Mouse (Mus musculus): ENCODE data around the gene Dlg4.
A peak's percentile ranks its signal among the peaks of the same experiment; 100 is the strongest.

Dlg4 gene

GRCm38 (mm10) chr11:70019495-70020021, 2.8 kb downstream of the Dlg4 start:
- DNase-seq (ENCODE audit: low spot score in 2 of 2): no peak

DNA sequence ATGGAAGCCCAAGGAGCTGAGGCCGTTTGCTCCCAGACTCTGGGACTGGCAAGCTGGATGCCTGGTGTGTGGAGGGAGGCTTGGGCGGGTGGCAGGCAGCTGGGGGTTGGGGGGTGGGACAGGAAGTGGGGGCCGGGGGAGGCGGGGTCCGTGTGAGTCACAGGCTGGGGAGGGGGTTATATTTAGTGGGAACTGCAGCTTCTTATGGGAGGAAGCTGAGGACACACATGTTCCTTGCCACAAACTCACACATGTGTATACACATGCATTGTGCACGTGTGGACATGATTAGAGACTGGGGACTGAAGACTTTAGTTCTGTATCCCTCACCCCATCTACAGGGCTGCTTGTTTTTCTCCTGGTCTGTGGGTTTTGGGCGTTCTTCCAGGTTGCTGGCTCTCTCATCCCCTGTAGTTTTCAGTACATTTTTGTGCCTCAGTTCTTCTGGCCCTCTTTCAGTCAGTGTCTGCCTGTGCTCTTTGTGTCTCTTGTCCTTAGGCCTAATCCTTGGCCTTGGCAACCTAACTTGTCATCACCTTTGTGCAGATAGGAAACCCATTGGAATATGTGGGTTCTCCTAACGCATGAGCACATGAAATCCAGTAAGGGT, 3.4 kb downstream of the Dlg4 start:
- no peak for DNase-seq (ENCODE audit: low spot score in 2 of 2)

DNA sequence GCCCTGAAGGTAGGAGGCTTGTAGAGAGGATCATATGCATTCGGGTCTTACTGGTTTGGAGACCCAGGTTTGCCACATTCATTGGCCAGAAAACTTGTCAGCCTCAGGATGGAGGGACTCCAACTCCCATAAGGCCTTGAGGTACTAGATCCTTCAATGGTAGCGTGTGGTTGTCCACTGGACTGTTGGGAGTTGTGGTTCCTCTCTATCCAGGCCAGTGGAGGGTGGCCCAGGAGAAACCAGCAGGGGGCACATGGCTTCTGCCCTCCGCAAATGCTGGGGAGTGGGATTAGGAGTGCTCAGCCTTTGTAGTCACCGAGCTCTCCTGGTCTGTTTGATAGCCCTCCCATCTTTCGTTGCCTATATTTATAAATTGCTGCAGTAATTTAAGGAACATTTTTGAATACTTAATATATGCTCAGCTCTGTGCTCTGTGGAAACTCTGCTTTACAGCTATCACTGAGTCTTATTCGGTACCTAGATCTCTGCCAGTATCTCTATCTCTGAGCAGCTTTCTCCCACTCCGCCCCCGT, 4.1 kb downstream of the Dlg4 start:
- peak in 1 of 2 experiments; percentile 78 for DNase-seq (ENCODE audit: low spot score in 2 of 2)

- DNase-seq (ENCODE audit: low spot score in 2 of 2): peak; percentile 97 to 98
Observed at GRCm38 (mm10) chr11:70021264-70022132, 4.8 kb downstream of the Dlg4 start.

DNA sequence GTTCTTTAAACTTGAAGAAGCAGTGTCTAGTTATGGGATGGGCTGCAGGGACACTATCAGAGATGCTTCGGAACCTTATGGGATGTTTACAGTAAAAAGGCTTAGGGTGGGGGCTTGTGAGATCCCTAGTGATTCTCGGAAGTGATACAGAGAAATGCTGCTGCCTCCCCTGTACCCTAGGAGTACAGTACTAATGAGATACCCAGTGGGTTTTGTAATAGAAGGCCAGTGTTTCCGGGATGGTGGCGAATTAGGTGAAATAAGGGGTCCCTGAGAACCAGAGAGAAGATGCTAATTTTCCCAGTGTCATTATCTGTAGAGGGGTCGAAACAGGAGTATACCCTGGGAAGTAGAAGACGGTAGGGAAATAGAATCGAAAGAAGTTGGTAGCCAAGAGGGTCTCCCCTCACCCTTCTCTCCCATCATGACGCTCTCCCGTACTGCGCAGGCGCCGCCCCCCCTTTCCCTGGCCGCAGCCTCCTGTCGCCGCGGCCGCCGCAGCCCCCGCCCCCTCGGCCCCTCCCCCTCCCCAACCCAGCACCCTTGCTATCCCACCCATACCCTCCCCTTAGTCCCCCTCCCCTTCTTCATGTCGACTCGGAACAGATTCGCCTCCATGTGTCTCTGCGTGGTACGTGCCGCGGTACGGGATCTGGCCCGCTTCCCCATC, 6.9 kb downstream of the Dlg4 start:
- DNase-seq (ENCODE audit: low spot score in 2 of 2): no peak

DNA sequence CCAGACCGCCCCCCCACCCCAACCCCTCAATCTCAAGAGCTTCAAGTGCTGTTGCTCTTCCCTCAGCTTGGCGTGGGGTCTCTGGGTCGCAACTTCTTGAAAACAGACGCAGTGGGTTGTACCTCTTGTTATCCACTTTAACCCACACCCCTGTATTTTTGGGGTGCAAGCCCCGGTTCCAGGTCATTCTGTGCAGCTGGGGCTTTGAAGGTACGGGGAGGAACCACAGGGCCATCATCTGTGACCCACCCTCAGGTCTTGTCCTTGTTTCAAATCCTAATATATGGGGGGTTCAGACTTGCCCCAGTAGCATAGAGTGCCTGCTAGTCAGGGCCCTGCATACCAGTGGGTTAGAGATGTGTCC, 7.4 kb downstream of the Dlg4 start:
- no peak for DNase-seq (ENCODE audit: low spot score in 2 of 2)

GRCm38 (mm10) chr11:70026689-70027088, 9.9 kb downstream of the Dlg4 start:
- DNase-seq (ENCODE audit: low spot score in 2 of 2): peak in 1 of 2 experiments; percentile 38

DNA sequence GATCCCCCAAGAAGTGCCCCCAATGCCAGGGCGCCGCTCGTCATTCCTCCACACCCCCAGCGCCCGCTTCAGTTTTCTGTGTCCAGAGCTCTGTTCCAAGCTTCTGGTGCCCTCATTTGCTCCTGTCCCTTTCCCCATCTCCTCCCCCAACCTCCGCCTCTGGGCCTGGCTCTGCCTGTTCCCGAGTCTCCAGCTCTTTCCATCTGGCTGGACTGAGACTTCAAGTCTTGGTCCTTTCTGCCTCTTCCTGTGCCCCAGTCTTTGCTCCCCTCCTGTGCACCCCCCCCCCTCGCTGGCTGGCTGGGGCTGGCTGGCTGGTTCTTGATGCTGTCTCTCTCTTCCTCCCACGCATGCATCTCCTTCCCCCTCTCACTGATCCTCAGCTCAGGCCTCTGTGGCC, 10.7 kb downstream of the Dlg4 start:
- DNase-seq (ENCODE audit: low spot score in 2 of 2): peak in 1 of 2 experiments; percentile 30

DNA sequence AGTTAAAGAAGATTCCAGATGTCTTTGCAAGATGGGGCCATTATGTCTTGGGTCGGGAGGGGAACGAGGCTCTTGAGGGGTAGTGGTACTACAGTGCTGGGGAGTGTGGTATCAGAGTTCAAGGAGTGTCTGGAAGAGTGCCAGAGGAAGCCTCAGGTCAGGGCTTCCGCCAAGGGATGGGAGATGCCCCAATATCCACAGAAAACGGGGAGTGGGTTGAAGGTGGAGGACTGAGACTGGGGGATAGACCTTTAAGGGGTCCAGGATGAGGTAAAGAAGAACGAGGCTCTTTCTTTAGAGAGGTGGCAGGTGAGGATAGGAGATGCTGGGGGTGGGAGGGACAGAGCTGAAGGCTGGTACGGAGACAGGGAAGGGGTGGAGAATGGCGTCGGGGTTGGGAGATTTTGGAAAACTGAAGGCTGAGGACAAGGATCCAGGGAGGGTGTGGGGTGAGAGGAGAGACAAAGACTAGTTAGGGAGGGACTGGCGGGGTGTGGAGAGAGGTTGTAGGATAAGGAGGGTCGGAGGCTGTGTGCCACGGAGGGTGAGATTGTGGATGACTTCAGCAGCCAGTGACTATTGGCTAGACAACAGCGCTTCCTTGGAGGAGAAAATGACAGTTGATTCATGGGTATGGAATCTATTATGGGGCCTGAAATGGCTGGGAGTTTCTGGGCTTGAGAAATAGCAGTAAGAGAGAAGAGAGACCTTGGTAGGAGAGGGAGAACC, 11.8 kb downstream of the Dlg4 start:
- DNase-seq (ENCODE audit: low spot score in 2 of 2): no peak

GRCm38 (mm10) chr11:70029130-70029801, 12.5 kb downstream of the Dlg4 start:
- peak; percentile 87 to 93 for DNase-seq (ENCODE audit: low spot score in 2 of 2)

GRCm38 (mm10) chr11:70029829-70030550, 13.2 kb downstream of the Dlg4 start:
- DNase-seq (ENCODE audit: low spot score in 2 of 2): no peak

DNA sequence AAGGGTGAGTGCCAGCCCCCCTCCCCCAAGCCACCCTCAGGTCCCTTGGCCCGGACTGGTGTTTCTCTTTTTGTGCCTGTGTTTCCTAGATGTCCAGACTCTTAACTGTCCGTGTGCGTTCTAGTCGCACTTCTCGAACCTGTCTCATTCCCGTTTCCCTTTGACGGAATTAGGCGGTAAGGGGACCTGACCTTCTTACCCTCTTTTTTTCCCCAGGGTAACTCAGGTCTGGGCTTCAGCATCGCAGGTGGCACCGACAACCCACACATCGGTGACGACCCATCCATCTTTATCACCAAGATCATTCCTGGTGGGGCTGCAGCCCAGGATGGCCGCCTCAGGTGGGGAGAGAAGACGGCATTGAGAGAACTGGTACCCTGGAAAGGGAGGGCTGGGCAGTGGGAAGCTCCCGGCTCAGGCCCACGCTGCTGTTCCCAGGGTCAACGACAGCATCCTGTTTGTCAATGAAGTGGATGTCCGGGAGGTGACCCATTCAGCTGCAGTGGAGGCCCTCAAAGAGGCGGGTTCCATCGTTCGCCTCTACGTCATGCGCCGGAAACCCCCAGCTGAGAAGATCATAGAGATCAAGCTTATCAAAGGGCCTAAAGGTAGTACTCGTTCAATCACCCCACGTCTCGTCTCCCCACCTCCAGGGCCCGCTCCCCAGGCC, 14.0 kb downstream of the Dlg4 start:
- DNase-seq (ENCODE audit: low spot score in 2 of 2): no peak

DNA sequence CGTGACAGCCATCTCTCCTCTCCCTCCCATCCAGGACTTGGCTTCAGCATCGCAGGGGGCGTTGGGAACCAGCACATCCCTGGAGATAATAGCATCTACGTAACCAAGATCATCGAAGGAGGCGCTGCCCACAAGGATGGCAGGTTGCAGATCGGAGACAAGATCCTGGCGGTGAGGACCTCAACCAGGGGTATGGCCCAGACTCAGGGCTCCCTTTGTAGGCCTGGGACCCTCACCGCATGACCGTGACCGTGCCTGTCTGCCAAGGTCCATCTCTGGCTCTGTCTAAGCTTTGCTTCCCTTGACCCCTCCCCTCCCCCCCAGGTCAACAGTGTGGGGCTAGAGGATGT, 14.6 kb downstream of the Dlg4 start:
- no peak for DNase-seq (ENCODE audit: low spot score in 2 of 2)

DNA sequence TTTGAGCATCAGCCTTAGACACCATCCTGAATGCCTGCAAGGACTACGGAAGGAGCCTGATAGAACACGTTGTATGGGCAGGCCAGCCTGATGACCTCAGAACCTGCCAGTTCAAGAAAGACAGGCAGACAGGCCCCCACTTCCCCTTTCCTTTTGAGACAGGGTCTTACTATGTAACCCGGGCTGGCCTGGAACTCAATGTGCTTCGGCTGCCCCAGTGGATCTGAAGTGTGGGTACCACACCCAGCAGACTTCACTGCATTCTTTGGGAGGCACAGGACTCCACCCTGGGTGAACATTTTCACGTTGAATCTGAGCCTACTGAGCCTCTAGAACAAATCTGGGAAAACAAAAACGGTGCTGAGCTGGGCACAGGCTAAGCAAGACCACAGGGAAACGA, 21.4 kb downstream of the Dlg4 start:
- no peak for DNase-seq (ENCODE audit: low spot score in 2 of 2)

DNA sequence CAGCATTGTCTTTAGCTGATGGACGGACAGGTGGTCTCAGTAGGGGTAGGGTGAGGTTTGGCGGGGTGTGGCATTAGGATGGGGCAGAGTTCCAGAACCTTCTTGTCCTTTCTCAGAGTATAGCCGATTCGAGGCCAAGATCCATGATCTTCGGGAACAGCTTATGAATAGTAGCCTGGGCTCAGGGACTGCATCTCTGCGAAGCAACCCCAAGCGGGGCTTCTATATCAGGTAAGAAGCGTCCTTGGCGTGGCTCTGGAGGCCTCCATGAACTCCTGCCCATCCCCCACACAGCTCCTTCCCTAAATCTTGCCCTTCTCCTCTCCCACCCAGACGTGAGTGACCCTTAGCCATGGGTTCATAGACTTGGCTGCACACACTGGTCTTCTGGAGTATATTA, 22.9 kb downstream of the Dlg4 start:
- DNase-seq (ENCODE audit: low spot score in 2 of 2): no peak

DNA sequence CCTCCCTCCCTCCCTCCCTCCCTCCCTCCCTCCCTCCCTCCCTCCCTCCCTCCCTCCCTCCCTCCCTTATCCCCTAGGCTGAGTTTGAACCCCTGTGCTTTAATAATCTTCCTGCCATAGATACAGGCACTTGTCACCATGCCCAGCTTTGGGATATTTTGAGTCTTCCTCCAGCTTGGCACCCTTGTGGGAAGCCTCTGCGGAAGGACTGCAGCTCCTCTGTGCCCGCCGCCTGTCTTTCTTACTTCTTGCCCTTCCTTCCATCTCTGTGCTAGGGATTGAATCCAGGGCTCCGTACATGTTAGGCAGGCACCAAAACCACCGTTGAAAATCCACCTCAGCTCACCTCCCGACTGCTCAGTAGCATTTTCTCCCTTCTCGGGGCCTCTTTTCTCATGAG, 23.4 kb downstream of the Dlg4 start:
- no peak for DNase-seq (ENCODE audit: low spot score in 2 of 2)

GRCm38 (mm10) chr11:70042309-70043085, 25.8 kb downstream of the Dlg4 start:
- peak in 1 of 2 experiments; percentile 3 for DNase-seq (ENCODE audit: low spot score in 2 of 2)

DNA sequence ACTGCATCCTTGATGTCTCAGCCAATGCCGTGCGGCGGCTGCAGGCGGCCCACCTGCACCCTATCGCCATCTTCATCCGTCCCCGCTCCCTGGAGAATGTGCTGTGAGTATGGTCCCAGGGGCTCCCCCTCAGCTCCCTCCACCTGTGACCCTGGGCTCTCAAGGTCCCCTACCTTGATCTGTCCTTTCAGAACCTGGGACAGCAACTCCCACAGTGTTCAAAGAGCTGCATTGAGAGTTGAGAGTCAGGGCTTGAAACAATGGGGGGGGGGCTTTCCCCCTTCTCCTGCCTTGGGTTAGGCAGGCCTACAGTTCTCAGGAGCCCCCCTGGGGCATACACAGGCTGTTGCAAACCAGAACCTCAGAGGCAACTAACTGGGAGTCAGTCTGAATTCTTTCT, 26.9 kb downstream of the Dlg4 start:
- peak in 1 of 2 experiments; percentile 2 for DNase-seq (ENCODE audit: low spot score in 2 of 2)

DNA sequence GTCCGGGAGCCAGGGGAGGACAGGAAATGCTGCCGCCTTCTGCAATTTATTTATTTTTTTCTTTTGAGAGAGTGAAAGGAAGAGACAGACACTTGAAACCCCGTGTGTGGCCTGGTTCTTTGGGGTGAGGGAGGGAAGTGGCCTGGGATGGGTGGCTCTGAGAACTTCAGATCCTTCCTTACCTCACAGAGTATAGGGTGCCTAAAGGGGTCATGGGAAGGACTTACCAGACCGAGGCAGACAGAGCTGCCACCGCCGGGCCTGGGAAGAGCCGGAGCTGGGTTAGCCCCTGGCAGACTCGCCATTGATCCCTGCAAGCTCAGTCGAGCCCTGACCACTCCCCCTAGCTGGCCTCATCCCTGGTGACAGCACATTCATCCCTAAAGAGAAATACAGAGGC, 28.7 kb downstream of the Dlg4 start:
- no peak for DNase-seq (ENCODE audit: low spot score in 2 of 2)
